Mouse (Mus musculus): ENCODE measurements at regions not wholly inside any gene's neighbourhood (a gene's known extent, or its start where the extent isn't known, plus 50 kb on each side); places are given as distances from the start of the nearest gene placed in this dataset.

DNA sequence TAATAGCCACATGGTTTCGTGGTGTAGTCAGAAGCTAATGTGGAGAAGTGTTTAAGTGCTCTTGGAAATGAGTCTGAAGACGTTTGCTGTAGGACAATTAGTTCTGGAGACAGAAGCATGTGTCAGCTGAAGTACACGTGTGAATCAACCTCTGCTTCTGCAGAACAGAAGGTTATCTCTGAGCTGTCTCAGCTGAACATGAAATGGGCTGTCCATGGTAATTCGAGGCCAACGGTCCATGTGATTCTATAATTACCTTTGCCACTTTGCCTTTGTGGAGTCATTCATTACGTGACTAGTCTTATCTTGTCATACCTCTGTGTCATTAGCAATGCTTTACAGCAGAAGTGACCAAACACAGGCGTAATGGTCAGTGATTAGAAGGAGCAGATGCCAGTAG, 295.6 kb upstream of the Veph1 start:
- no peak for DNase-seq

DNA sequence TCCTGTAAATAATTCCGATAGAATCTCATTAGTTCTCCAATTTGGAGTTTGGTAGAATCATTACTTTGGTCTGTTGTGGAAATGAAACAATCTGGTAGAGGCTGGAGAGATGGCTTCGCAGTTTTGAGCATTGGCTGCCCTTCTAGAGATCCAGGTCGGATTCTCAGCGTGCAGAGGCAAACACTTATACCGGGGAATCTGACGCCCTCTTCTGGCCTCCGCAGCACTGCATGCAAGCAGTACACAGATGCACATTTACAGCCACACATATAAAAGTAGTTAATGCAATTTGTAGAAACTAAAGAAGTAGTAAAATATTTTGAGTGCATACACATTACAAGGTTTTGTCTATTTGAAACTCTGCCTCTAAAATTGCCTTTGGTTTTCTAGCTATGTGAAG, 294.1 kb upstream of the Veph1 start:
- no peak for DNase-seq

DNA sequence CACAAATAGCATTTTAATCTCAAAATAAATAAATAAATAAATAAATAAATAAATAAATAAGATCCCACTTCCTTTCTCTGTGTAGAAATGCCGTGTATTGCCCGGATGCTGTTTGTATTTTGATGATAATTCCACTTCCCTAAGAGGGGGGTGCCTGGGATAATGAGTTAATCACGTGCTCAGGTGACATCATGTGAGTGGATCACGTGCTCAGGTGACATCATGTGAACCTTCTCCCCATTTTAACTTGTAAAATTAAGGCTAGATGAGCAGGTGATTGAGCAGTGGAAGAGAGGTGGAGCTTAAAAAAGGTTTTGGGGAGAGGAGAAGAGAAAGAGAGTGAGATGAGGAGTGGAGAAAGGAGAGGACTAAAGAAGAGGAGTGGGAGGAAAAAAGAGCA, 292.8 kb upstream of the Veph1 start:
- no peak for DNase-seq

DNA sequence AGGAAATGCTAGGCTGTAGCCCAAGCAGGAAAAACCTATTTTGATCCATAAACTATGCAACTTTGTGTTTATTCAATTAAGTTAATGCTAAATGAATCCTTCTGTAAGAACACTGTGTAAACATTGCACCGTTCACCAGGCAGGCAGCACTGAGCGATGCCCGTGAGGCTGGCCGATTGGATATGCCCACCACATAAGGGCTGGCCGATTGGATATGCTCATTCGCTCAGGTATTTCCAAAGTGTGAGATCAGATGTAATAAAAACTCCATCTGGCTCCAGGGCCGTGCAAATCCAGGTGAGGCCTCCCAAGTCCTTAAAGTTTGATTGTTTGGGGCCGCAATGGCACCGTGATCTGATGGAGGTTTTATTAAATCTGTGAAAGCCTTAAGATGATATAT, 288.2 kb upstream of the Veph1 start:
- no peak for DNase-seq

DNA sequence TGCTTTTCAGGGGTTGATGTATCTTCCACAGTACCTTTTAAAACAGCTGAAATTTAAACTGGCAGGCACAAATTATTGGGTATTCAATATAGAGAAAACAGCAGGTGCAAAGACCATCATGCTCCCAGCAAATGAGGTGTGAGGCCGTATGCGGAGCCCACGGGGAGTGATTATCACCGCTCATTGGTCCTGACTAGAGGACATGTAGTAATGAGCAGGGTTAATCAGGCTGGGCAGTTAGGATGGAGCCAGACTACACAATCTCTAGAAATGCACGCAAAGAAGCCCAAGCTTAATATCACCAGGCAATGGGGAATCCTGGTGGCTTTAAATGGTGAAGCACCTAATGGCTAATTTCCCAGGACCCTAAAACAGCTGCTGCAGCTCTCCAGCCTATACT, 287.5 kb upstream of the Veph1 start:
- no peak for DNase-seq

DNA sequence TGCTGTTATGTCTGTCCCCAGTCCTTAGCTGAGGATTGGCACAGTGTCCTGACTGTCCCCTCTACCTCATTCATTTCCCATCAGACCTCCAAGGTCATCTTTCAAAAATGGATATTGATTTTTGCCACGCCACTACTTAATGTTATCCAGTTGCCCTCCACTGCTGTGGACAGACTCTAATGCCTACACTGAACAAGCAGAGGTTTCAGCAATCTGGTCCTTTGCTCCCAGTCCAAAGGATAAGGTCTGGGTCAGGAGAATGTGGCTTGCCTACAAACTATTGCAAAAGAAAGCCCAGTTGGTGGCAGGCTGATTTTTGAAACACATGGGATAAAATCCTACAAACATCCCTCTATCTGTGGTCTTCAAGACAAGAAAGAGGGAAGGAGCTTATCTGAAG, 280.0 kb upstream of the Veph1 start:
- DNase-seq = no peak

DNA sequence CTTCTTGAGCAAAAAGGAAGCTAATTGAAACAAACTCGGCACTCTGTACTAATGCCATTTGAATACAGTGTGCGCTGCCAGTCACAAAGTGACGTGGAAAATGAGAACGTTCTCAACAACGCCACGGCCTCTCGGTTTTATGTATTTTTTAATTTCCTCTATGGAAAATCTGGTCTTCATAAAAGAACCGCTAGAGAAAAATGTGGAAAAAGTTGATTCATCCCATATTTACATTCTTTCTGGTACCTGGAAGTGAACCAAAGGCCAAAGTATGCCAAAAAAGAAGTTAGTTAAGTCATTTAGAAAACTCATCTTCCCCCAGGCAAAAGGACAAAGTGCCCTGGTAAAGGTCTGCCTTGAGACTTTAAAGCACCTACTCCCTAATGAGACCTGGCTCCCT, 277.7 kb upstream of the Veph1 start:
- DNase-seq = no peak

DNA sequence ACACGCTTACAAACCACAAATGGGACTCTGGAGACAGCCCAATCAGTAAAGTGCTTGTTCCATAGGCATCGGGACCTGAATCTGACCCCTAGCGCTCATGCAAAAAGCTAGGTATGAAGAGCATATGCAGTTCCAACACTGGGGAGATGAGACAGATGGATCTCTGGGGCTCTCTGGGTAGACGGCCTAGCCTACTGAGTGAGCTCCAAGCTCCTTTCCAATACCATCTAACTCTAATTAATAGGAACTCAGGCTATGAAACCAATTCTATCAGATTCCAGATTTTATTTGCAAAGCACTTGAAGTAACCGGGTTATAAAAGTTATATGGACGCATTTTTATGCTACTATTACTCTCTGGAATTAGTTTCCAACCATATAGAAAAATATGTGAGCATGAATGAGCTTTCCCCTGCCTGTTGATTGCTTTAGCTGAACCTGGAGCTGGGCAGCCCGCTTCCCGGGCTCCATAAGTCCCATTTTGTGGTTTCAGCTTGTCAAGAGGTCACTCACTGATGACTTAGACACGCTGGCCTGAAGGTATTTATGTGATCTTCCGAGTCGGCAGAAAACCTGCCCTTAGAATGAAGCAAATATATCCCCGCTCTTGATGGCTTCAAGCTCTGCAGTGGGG, 276.4 kb upstream of the Veph1 start:
- no peak for DNase-seq

DNA sequence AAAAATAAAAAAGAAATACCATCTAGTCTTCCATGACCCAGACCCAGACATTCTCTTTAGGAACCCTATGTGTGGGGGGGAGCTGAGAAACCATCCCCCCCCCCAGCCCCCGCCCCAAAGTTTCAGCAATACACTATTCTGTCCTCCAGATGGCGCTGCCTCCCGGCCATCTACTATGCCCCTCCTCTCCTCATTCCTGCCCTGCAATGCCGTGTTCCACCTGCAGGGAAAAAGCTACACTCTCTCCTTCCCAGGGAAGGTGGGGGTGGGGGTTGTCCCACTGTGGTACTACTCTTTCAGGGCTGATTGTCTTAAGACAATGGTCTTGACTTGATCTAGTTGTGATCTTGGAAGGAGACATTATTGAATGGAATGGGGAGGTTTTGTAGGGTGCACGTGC, 273.7 kb upstream of the Veph1 start:
- peak; percentile 42 for DNase-seq

DNA sequence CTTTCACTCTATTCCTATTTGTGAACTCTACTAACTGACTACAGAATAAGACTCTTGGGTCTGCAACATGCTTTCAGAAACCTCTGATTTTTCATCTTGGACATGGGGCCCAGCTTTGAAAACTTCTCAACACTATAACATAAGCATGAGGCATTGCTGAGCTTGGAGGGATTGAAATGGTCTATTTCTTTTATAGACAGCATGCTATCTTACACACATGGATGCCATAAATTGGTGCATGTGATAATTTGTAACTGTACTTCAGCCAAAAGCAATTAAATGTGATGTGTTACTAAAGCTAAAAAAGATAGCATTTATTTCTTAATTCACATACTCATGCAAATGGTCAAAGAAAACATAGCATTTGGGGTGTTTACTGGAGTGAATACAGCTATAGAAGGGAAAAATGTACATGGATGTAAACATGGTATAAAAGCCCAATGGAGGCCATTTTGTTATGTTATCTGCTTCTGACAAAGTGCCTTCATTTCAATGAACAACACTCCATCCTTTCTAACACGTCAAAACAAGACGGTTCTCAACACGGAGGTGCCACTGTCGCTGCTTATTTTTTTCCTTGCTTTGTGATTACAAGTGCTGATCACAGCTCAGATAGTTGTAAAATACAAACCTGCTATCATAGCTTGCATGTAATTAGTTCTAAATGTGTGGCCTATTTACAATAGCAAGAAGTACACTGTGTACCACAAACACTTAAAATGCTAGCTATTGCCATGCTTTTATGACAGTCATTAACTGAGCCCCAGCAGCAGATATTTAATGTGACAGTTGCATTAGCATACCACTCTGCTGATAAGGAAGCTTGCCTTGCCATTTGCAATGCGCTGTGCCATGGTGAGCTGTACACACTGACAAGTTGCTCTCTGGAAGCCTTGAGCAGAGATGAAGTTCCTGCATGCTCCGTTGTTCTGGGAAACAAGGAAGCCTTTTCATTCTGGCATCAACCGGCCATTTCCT, 267.9 kb upstream of the Veph1 start:
- no peak for DNase-seq

DNA sequence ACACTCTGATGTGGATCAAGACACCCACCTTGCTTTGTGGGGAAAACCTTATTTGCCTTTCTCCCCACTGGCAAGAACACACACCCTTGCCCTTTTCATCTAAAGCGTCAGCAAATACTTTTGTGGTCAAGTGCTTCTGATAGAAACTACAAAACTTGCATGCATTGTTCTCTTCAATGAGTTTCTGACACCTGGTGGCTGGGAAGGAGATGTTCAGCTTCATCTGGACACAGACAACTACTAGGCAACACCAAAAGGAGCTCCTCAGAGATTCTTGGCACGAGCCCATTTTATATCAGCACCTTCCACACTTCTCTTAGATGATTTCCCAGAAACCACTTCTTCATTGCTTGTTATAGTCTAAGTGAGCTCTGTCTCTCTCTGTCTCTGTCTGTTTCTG, 266.7 kb upstream of the Veph1 start:
- no peak for DNase-seq

DNA sequence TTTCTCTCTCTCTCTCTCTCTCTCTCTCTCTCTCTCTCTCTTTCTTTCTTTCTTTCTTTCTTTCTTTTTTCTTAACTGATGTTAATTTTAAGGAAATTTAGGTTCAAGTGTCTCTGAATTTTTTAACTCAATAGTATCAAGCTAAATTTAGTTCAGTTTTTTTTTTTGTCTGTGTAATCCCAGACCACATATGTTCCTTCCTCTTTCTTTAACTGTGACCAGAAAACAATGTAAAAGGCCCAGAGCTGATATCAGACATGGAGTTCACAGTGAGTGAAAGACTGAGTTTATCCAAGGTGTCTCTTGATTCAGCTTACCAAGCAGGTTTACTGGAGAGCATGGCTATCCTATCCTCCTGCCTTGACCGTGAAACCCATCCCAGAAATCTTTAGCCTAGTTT, 258.9 kb upstream of the Veph1 start:
- no peak for DNase-seq

DNA sequence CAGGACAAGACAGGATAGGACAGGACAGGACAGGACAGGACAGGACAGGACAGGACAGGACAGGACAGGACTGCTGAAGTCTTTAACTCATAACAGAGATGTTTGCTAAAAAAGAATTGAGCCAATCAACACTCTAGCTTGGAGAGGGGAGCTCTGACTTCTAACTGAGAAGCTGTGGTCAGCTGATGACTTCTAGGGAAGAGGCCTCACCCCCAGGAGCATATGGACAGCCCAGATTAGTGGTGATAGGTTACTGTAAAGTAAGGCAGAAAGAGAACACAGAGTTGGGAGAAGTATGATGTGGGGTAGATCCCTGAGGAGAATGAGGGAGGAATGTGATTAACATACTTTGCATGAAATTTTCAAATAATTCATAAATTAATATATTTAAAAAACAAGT, 254.3 kb upstream of the Veph1 start:
- DNase-seq = no peak

DNA sequence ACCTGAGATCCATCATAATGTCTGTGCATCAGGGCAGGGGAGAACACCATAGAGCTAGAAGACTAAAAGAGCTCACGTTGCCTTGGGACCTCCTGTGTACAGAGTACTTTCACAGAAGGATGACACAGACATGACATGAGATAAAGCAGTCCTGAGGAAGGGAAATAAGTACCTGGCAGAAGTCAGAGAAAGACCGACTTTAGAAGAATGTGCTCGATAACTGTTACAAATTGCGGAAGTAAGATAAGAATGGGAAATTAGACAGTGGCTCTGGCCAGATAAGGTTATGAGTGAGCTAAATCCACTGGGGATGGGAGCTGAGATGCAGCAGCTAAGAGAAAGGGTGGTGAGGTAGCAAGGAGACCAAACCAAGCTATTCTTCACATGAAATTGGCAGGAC, 249.9 kb upstream of the Veph1 start:
- no peak for DNase-seq

DNA sequence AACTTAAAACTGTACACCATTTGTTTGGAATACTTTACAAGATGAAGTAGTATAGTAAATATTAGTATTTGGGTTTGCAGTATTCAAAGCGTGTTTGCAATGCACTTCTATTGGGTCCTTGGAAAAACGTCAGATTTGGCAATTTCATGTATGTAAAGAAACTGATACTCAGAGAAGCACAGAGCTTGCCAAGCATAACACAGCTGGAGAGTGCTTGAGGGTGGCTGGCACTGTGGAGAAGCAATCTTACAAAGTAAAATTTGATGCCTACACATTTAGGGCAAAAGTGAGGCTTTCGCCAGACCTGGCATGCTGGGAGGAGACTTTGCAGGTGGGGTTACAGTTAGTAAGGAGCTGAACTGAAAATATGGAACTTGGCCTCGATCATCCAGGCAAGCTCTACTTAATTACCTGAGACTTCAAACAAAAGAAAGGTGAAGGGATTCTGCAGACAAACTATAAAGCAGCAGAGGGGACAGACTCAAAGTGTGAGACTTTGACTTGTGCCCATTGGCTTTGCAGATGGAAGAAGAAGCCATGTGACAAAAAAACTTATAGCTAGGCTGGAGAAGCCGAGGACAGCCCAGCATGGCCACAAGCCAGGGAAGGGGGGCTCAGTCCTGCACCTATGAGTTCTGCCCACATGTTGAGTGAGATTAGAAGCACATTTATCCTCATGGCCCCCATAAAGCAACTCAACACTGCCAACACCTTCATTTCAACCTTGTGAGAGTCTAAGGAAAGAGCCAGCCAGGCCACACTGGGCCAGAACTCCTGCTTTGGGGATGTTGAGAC, 247.7 kb upstream of the Veph1 start:
- no peak for DNase-seq

DNA sequence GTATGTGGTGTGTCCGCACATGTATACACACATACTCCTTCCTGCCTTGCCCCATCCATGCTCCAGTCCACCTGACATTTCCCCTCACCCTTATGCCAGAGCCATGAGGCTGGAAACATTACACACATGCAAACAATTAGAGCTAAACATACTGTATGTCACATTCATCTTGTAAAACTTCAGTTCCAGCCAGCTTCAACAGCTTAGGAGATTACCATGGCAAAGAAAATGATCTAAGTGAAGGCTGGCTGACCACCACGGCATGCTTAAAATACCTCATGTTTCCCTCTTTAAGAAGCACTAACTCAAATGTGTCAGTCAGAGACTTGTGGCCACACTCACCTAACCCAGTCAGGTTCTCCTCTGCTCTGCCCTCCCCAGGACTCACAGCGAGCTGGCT, 246.2 kb upstream of the Veph1 start:
- no peak for DNase-seq

DNA sequence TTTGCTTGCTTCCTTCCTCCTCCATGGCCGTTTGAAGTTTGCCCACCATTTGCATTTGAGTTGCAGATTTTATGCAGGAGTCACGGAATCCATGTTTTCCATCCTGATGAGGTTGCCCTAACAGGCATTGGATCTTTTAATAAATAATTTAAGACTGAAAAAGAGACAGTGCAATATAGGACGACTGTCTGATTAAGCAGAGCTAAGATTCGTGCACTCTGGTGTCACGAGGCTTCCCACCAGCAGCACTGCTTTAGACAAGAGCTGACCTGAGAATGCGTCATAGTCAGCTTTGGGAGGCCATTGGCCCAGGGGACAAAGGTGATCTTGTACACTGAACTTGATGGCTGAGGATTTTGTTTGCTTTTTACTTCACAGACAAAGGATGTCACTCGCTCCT, 241.3 kb upstream of the Veph1 start:
- DNase-seq = no peak

DNA sequence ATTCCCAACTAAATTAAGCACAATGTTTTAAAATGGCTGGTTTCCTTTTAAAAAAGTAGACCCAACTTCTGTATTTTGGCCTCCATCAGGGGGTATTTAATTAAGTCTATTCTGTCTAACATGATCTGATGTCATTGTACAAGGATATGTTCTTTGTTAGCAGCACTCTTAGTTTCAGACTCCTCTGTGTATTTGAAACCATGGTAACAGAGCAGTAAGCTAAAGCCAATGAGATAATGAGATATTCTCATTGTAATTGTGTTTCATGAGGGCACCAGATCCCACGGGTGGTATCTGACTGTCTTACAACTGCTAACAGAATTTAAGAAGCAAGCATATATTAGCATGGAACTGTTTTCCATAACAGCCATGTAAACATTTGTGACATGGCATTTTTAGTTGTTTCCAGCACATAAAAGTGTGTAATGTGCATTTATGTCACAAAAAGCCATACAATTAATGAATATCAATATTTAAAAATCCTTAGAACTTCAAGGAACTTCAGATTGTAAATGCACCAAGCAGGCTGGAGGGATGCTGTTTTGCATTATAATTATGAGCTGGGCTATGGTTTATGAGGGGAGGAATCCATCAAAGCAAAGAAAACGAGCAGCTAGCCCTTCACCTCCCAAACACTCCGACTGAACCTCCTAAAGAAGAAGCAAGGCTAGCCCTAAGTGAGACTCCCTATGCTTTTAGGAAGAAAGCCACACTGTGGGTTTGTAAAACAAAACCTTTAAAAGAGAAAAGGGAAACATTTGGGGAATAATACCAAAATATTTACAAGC, 240.7 kb upstream of the Veph1 start:
- DNase-seq = no peak

DNA sequence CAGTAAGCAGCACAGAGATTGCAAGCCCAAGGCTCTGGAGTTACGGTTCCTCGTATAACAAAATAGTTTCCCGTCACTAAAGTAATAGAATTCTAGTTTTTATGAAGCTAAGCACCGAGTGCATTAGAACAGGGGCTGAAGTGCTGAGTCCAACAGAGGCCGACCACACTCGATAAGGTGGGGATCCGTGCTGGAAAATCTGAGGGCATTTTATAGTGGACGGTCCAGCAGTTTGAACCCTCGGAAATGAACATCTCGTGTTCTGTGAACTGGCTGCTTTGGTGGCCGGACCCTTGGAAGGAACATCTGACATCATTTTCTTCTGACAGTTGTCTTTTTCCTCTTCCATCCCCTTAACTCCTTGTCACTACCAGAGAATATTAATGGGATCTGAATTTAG, 240.0 kb upstream of the Veph1 start:
- DNase-seq = no peak

DNA sequence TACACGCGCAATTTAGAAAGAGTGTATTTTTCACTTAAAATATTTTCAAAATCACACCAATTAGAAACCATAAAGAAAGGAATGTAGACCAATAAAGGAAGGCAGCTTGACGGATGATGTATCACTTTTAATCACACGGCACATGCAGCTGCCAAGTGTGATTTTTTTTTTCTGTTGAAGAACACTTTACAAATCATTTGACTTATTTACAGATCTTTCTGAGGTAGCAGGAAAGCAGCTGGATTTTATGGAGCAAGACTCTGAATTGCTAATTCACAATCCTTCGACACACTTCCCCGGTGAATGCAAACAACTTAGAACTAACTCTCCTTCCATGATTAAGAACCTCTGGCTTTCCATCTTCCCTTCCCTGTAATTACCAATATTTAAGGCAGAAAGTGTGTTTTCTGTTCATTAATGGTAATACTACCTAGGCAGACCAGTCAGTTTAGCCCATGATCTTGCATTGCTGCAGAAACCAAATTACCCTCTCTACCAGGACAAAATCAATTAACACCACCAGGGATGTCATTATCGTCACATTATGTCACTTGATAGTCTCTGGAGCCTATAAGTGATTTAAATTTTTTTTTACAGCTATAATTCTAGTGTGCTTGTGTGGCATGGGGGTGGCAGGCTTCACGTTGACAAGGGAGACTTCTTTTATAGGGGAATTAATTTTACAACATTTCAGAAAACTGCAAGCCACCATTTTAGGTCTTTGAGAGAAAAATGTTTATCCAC, 239.3 kb upstream of the Veph1 start:
- DNase-seq = no peak

DNA sequence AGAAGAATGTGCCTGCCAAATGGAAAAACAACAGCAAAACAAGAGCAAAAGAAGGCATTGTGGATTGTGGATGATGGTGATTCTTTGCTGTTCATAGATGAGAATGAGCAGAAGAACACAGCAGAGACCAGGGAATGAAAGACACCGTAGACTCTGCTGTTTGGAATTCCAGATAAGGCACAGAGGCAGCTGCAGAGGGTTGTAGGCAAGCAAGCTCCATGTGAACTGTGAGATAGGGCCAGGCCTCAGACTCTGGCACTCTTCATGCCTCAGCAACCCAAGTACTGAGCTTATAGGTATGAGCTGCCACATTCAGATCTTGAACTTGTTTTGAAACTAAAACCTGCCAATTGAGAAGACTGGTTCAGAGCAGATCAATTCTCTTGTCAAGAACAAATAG, 223.3 kb upstream of the Veph1 start:
- no peak for DNase-seq

DNA sequence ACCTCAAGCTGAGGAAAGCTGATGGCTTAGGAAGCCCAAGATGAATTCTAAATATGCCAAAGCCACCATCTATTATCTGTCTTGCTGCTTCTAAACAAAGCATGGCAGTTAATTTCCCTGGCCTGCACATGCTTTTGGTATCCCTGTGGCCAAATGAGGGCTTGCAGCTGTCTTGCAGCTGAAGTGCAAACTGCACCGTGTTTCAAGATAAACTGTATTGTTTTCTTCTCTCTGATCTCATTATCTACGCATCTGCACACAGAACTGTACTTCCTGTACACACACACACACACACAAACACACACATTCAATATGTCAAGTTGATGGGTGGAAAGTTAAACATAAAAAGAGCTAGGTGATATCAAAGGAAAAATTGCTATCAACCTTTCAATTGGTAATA, 221.7 kb upstream of the Veph1 start:
- no peak for DNase-seq

Measured in adrenal gland, postnatal 14 days (tissue).